Mouse (Mus musculus): ENCODE data around the gene Spon1. TPM values are rescaled to one million over a fixed set of nuclear protein-coding genes. Genes with fewer than 3 reads are reported as not detected.

The Spon1 gene
- polyA plus RNA-seq, 1 experiment from 2014 or later: 77.1 TPM

GRCm38 (mm10) chr7:113960841-113961499, 195.2 kb downstream of the Spon1 start:
- H3K4me1 ChIP-seq (replicated peaks): no peaks in the 10 kb centered on the region
- H3K36me3 ChIP-seq: no peaks in the 10 kb centered on the region
- no peaks in the 10 kb centered on the region for H3K27me3 ChIP-seq (ENCODE audit: insufficient read depth, poor library complexity, severe bottlenecking)
- H3K4me3 ChIP-seq: no peak overlapping the region
- DNase-seq (ENCODE audit: low spot score): no peak
- H3K9me3 ChIP-seq: no peaks in the 10 kb centered on the region
- WGBS: 84% methylated on average over 9 of the region's 9 CpGs
- H3K27ac ChIP-seq: no peak overlapping the region

DNA sequence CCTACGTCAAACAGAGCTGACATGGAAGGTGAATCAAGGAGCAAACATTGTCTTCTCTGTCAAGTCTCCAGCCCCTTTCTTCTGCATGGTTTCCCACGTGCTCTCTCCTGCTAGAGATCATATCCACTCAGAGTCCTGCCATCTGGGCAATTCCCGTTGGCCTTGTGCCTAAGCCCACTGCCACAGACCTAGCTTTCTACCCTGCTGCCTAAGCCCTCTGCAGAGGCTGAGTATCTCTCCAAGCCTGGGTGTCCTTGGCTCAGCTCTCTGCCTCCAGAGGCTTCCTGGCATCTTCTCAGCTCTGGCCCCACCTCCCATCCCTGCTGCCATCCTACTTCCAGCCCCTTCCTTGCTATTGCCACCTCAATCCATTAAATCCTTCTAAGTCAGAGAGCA, 195.7 kb downstream of the Spon1 start:
- no peaks in the 10 kb centered on the region for H3K4me1 ChIP-seq (replicated peaks)
- DNase-seq (ENCODE audit: low spot score): no peak
- no peaks in the 10 kb centered on the region for H3K9me3 ChIP-seq
- H3K36me3 ChIP-seq: no peaks in the 10 kb centered on the region
- 82% methylated on average over 3 of the region's 3 CpGs for WGBS
- no peaks in the 10 kb centered on the region for H3K27me3 ChIP-seq (ENCODE audit: insufficient read depth, poor library complexity, severe bottlenecking)
- no peak overlapping the region for H3K4me3 ChIP-seq
- no peak overlapping the region for H3K27ac ChIP-seq

GRCm38 (mm10) chr7:113962078-113962477, 196.3 kb downstream of the Spon1 start:
- DNase-seq (ENCODE audit: low spot score): no peak
- H3K36me3 ChIP-seq: no peaks in the 10 kb centered on the region
- no peaks in the 10 kb centered on the region for H3K9me3 ChIP-seq
- WGBS: 86% methylated on average over 4 of the region's 4 CpGs
- no peaks in the 10 kb centered on the region for H3K27me3 ChIP-seq (ENCODE audit: insufficient read depth, poor library complexity, severe bottlenecking)
- no peak overlapping the region for H3K4me3 ChIP-seq
- H3K4me1 ChIP-seq (replicated peaks): no peaks in the 10 kb centered on the region
- H3K27ac ChIP-seq: no peak overlapping the region

- Histone ChIP-seq H3K36me3 (no peaks in the 10 kb centered on the region), H3K27ac (no peak overlapping the region), H3K9me3 (no peaks in the 10 kb centered on the region), H3K4me1 (replicated peaks) (no peaks in the 10 kb centered on the region), H3K4me3 (no peak overlapping the region), H3K27me3 (ENCODE audit: insufficient read depth, poor library complexity, severe bottlenecking) (no peaks in the 10 kb centered on the region)
- DNase-seq (ENCODE audit: low spot score): no peak
- 72% methylated on average over 4 of the region's 4 CpGs for WGBS
Observed at GRCm38 (mm10) chr7:113963766-113964165, 198.0 kb downstream of the Spon1 start.

- DNase-seq (ENCODE audit: low spot score): no peak
- Histone ChIP-seq H3K27me3 (ENCODE audit: insufficient read depth, poor library complexity, severe bottlenecking) (no peaks in the 10 kb centered on the region), H3K4me3 (no peak overlapping the region), H3K27ac (no peak overlapping the region), H3K9me3 (no peaks in the 10 kb centered on the region), H3K4me1 (replicated peaks) (no peaks in the 10 kb centered on the region), H3K36me3 (no peaks in the 10 kb centered on the region)
- 87% methylated on average over 8 of the region's 8 CpGs for WGBS
Observed at GRCm38 (mm10) chr7:113965625-113966024, 199.8 kb downstream of the Spon1 start.

DNA sequence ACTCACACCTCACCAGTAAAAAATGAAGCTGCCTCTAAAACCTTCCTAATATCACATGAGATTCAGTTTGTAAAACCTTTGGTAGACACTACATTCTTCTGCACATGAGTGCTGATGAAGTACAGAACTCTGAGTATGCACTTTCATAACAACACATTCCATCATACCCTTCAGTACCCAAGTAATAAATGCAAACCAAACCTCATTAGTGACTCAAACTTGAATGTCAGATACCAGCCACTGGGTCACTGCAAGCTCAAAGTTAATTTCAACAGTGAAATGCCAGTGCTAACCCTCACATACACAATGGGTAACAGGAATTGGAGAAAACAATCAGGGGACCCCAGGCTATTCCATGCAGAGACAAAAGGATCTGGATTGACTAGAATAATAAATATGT, 203.4 kb downstream of the Spon1 start:
- Histone ChIP-seq H3K36me3 (0 out of 2 replicates have a peak, but pooled peaks cover 3% of the 10 kb centered on the region), H3K27ac (no peak overlapping the region), H3K9me3 (peaks cover 10% of the 10 kb centered on the region), H3K27me3 (ENCODE audit: insufficient read depth, poor library complexity, severe bottlenecking) (no peaks in the 10 kb centered on the region), H3K4me3 (no peak overlapping the region), H3K4me1 (replicated peaks) (no peaks in the 10 kb centered on the region)
- DNase-seq (ENCODE audit: low spot score): no peak

- 93% methylated on average over 4 of the region's 4 CpGs for WGBS
- Histone ChIP-seq H3K4me1 (replicated peaks) (peaks cover 13% of the 10 kb centered on the region), H3K36me3 (0 out of 2 replicates have a peak, but pooled peaks cover 3% of the 10 kb centered on the region), H3K9me3 (peaks cover 10% of the 10 kb centered on the region), H3K27me3 (ENCODE audit: insufficient read depth, poor library complexity, severe bottlenecking) (no peaks in the 10 kb centered on the region), H3K27ac (no peak overlapping the region), H3K4me3 (no peak overlapping the region)
- DNase-seq (ENCODE audit: low spot score): no peak
Observed at GRCm38 (mm10) chr7:113972536-113972935, 206.7 kb downstream of the Spon1 start.

DNA sequence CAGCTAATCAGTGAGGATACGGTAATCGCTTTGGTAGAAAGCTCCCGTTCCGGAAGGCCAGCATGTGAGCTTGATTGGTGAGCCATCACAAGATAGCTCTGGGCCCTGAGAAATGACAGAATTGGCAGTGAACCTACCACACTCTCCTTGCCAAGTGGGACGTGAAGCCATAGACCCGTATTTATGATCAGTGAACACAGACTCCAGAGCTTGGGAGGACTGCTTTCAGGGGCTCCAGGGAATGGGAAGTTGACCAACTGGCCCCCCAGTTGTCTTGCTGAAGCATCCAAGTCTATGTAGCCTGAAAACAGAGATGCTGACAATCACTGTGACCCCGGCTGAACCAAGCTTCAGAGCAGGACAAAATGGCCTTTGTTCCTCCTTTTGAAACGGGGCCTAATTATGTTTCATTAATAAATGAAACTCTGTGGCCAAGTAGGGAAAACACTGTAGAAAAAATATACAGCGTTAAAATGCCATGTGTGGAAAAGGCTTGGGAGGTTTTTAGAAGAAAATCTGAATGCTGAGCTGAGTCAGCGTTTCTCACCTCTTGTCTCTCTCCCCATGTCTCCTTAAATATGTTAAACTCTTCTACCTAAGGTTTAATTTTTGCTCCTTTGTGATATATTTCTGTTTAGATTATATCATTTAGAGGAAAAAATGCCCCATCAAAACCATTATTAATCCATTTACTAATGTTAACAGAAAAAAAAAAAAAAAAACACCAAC, 220.8 kb downstream of the Spon1 start:
- H3K27ac ChIP-seq: no peak overlapping the region
- no peak overlapping the region for H3K4me3 ChIP-seq
- H3K9me3 ChIP-seq: peaks cover 4% of the 10 kb centered on the region; the same call in 1 of the 2 replicates
- H3K36me3 ChIP-seq: no peaks in the 10 kb centered on the region
- no peak for DNase-seq (ENCODE audit: low spot score)
- no peaks in the 10 kb centered on the region for H3K27me3 ChIP-seq (ENCODE audit: insufficient read depth, poor library complexity, severe bottlenecking)
- H3K4me1 ChIP-seq (replicated peaks): 0 out of 2 replicates have a peak, but pooled peaks cover 4% of the 10 kb centered on the region
- WGBS: 79% methylated on average over 10 of the region's 10 CpGs

- no peak for DNase-seq (ENCODE audit: low spot score)
- H3K9me3 ChIP-seq: peaks cover 4% of the 10 kb centered on the region; the same call in 1 of the 2 replicates
Observed at GRCm38 (mm10) chr7:113988156-113988555, 222.4 kb downstream of the Spon1 start.

GRCm38 (mm10) chr7:113997675-113998354, 232.0 kb downstream of the Spon1 start:
- no peaks in the 10 kb centered on the region for H3K4me1 ChIP-seq (replicated peaks)
- H3K9me3 ChIP-seq: no peaks in the 10 kb centered on the region
- WGBS: 84% methylated on average over 7 of the region's 7 CpGs
- no peak overlapping the region for H3K4me3 ChIP-seq
- H3K27me3 ChIP-seq (ENCODE audit: insufficient read depth, poor library complexity, severe bottlenecking): no peaks in the 10 kb centered on the region
- no peaks in the 10 kb centered on the region for H3K36me3 ChIP-seq
- no peak for DNase-seq (ENCODE audit: low spot score)
- H3K27ac ChIP-seq: no peak overlapping the region

More at GRCm38 (mm10) chr7:113988156-113988555, 222.4 kb downstream of the Spon1 start:
- H3K27ac ChIP-seq: no peak overlapping the region
- no peaks in the 10 kb centered on the region for H3K27me3 ChIP-seq (ENCODE audit: insufficient read depth, poor library complexity, severe bottlenecking)
- no peaks in the 10 kb centered on the region for H3K36me3 ChIP-seq
- H3K4me1 ChIP-seq (replicated peaks): 0 out of 2 replicates have a peak, but pooled peaks cover 4% of the 10 kb centered on the region
- no peak overlapping the region for H3K4me3 ChIP-seq

- peak overlapping the region; percentile 22; the same call in 1 of the 2 replicates for H3K4me3 ChIP-seq
- H3K9me3 ChIP-seq: no peaks in the 10 kb centered on the region
- H3K36me3 ChIP-seq: no peaks in the 10 kb centered on the region
- no peaks in the 10 kb centered on the region; the same call in 1 of the 2 replicates for H3K27me3 ChIP-seq (ENCODE audit: insufficient read depth, poor library complexity, severe bottlenecking)
- WGBS: 13% methylated on average over 5 of the region's 5 CpGs
- DNase-seq (ENCODE audit: low spot score): no peak
- H3K27ac ChIP-seq: no peak overlapping the region
- H3K4me1 ChIP-seq (replicated peaks): peaks cover 24% of the 10 kb centered on the region
Observed at GRCm38 (mm10) chr7:114004171-114004570, 238.4 kb downstream of the Spon1 start.

- H3K27ac ChIP-seq: no peak overlapping the region
- no peaks in the 10 kb centered on the region for H3K9me3 ChIP-seq
- peaks cover 24% of the 10 kb centered on the region for H3K4me1 ChIP-seq (replicated peaks)
- no peaks in the 10 kb centered on the region for H3K36me3 ChIP-seq
- H3K27me3 ChIP-seq (ENCODE audit: insufficient read depth, poor library complexity, severe bottlenecking): no peaks in the 10 kb centered on the region; the same call in 1 of the 2 replicates
- no peak overlapping the region for H3K4me3 ChIP-seq
- DNase-seq (ENCODE audit: low spot score): no peak
- WGBS: 80% methylated on average over 5 of the region's 5 CpGs
Observed at GRCm38 (mm10) chr7:114005499-114005898, 239.7 kb downstream of the Spon1 start.

- Histone ChIP-seq H3K36me3 (no peaks in the 10 kb centered on the region), H3K4me3 (no peak overlapping the region), H3K27me3 (ENCODE audit: insufficient read depth, poor library complexity, severe bottlenecking) (no peaks in the 10 kb centered on the region; the same call in 1 of the 2 replicates), H3K27ac (no peak overlapping the region), H3K9me3 (no peaks in the 10 kb centered on the region), H3K4me1 (replicated peaks) (peaks cover 24% of the 10 kb centered on the region)
- no peak for DNase-seq (ENCODE audit: low spot score)
- 90% methylated on average over 8 of the region's 8 CpGs for WGBS
Observed at GRCm38 (mm10) chr7:114006456-114006855, 240.7 kb downstream of the Spon1 start.

Measured in hindbrain, embryonic 10.5 days (tissue).